Mouse (Mus musculus) cerebellum, adult 2 months (tissue): ENCODE measurements at regions not wholly inside any gene's neighbourhood (a gene's known extent, or its start where the extent isn't known, plus 50 kb on each side); places are given as distances from the start of the nearest gene placed in this dataset.

ENCODE experiments used
- CTCF ChIP-seq: fragments of 200-500 bp; IDR thresholded peaks from 2 replicates; pipeline ENCODE4 v1.5.1; 2011; ENCODE audit warnings: low read depth, mild to moderate bottlenecking, control low read depth, low read length, moderate library complexity, borderline replicate concordance; ENCODE audit not compliant: insufficient read depth
- POLR2A ChIP-seq: fragments of 200-500 bp; IDR thresholded peaks from 2 replicates; pipeline ENCODE4 v1.6.1; 2011; ENCODE audit warnings: low read length, control low read depth, borderline replicate concordance; ENCODE audit not compliant: insufficient read depth

GRCm38 (mm10) chr1:184259853-184260252 is 225.8 kb upstream of the 1700056E22Rik start:
- TF ChIP-seq CTCF: no peak
- no peak for TF ChIP-seq POLR2A
